Comparison of ENCODE assay signal across 22 mouse cellular contexts in genomic region chr15:40005096-40005495, GRCm38 (mm10).
A peak's percentile ranks its signal among the peaks of the same experiment; 100 is the strongest.
DNase-seq lines count a peak whose midpoint lies in the region; ATAC-seq and TF ChIP-seq lines count a peak whose summit lies in the region.
"Had no signal": no experiment of that assay in that cellular context is flagged by ENCODE, and none has a peak within 500 bp of the region (broad histone marks: within the 10 kb centered on the region; RNA-seq: fewer than 3 reads in every experiment).

No protein-coding gene starts in this region.

- 0 out of 2 replicates have a peak, but pooled peaks have one; percentile 41 for ATAC-seq in embryonic facial prominence, embryonic 14.5 days (ENCODE audit: low read depth)
- peak; percentile 60; the same call in 1 of the 2 replicates for ATAC-seq in kidney, embryonic 14.5 days (ENCODE audit: low FRiP score, low TSS enrichment)
- ATAC-seq in limb, embryonic 14.5 days (ENCODE audit: low FRiP score, low read depth) = no peak
- ATAC-seq: CD4-positive, CD25-positive, alpha-beta regulatory T cell, adult 4 months; forebrain, embryonic 13.5 days had no signal

- no peaks in the 10 kb centered on the region for H3K4me1 ChIP-seq in embryonic facial prominence, embryonic 14.5 days (ENCODE audit: control insufficient read depth, insufficient read depth, low read length)
- H3K4me1 ChIP-seq in embryonic facial prominence, embryonic 10.5 days = peaks cover 5% of the 10 kb centered on the region; the same call in 1 of the 2 replicates
- peaks cover 5% of the 10 kb centered on the region; the same call in 1 of the 2 replicates for H3K4me1 ChIP-seq in kidney, embryonic 14.5 days (ENCODE audit: control insufficient read depth, insufficient read depth, low read length)
- H3K4me1 ChIP-seq in limb, embryonic 14.5 days (ENCODE audit: control insufficient read depth, insufficient read depth, low read length) = no peaks in the 10 kb centered on the region
- peaks cover 16% of the 10 kb centered on the region for H3K4me1 ChIP-seq in limb, embryonic 10.5 days
- H3K4me1 ChIP-seq: forebrain, embryonic 13.5 days had no signal

- H3K36me3 ChIP-seq in embryonic facial prominence, embryonic 14.5 days (ENCODE audit: control insufficient read depth, insufficient read depth, low read length) = no peaks in the 10 kb centered on the region
- no peaks in the 10 kb centered on the region for H3K36me3 ChIP-seq in embryonic facial prominence, embryonic 10.5 days (replicated peaks)
- H3K36me3 ChIP-seq in kidney, embryonic 14.5 days (ENCODE audit: control insufficient read depth, insufficient read depth, low read length) = no peaks in the 10 kb centered on the region
- H3K36me3 ChIP-seq in limb, embryonic 14.5 days (ENCODE audit: control insufficient read depth, insufficient read depth, low read length) = no peaks in the 10 kb centered on the region
- H3K36me3 ChIP-seq in limb, embryonic 10.5 days = no peaks in the 10 kb centered on the region
- H3K36me3 ChIP-seq: embryonic facial prominence, embryonic 12.5 days; G1E; heart, embryonic 12.5 days; hindbrain, embryonic 10.5 days had no signal

- peak; percentile 61 for DNase-seq in embryonic facial prominence, embryonic 14.5 days (ENCODE audit: low spot score)
- DNase-seq in embryonic facial prominence, embryonic 10.5 days (ENCODE audit: low spot score) = no peak
- DNase-seq in kidney, postnatal 14 days = no peak
- peak; percentile 3 for DNase-seq in limb, embryonic 14.5 days (ENCODE audit: low spot score)
- no peak for DNase-seq in limb, embryonic 10.5 days (ENCODE audit: low spot score)
- peak; percentile 36 for DNase-seq in brain, embryonic 14.5 days (ENCODE audit: low read depth)
- DNase-seq: adrenal gland, adult 8-10 months; adrenal gland, postnatal 36 days; B cell, adult 2 months; cerebellum, adult 11 months; cerebellum, adult 8-10 months; cerebellum, postnatal 14 days; embryo, embryonic 11 days; gastrocnemius, adult 2 months; gastrocnemius, postnatal 25 days had no signal

- no peak overlapping the region for H3K4me2 ChIP-seq in embryonic facial prominence, embryonic 14.5 days (ENCODE audit: low read depth, low read length)
- H3K4me2 ChIP-seq in kidney, embryonic 14.5 days (replicated peaks; ENCODE audit: low read depth, low read length) = no peak overlapping the region
- H3K4me2 ChIP-seq in limb, embryonic 14.5 days (replicated peaks; ENCODE audit: low read depth, low read length, severe bottlenecking) = no peak overlapping the region
- H3K4me2 ChIP-seq: embryonic facial prominence, embryonic 12.5 days; forebrain, embryonic 13.5 days; heart, embryonic 12.5 days had no signal

- no peak for TF ChIP-seq CTCF in brain, embryonic 14.5 days (IDR thresholded peaks at IDR 0.05; ENCODE audit: borderline replicate concordance, extremely low read depth, insufficient read depth, insufficient read length)

- WGBS in embryonic facial prominence, embryonic 14.5 days = 65% methylated on average over 16 of the region's 16 CpGs
- 87% methylated on average over 16 of the region's 16 CpGs for WGBS in embryonic facial prominence, embryonic 10.5 days
- 57% methylated on average over 16 of the region's 16 CpGs for WGBS in kidney, embryonic 14.5 days
- WGBS in limb, embryonic 14.5 days = 69% methylated on average over 16 of the region's 16 CpGs
- 91% methylated on average over 16 of the region's 16 CpGs for WGBS in limb, embryonic 10.5 days

- no peak overlapping the region for H3K27ac ChIP-seq in embryonic facial prominence, embryonic 14.5 days (replicated peaks; ENCODE audit: low read depth, low read length)
- no peak overlapping the region for H3K27ac ChIP-seq in embryonic facial prominence, embryonic 10.5 days (replicated peaks)
- H3K27ac ChIP-seq in kidney, embryonic 14.5 days (ENCODE audit: low read depth, low read length) = no peak overlapping the region
- H3K27ac ChIP-seq in limb, embryonic 14.5 days (replicated peaks; ENCODE audit: low read depth, low read length) = no peak overlapping the region
- no peak overlapping the region for H3K27ac ChIP-seq in limb, embryonic 10.5 days
- H3K27ac ChIP-seq: embryonic facial prominence, embryonic 12.5 days; forebrain, embryonic 13.5 days; gastrocnemius, adult 2 months; hindbrain, embryonic 10.5 days had no signal

- no peaks in the 10 kb centered on the region for H3K9me3 ChIP-seq in embryonic facial prominence, embryonic 14.5 days (ENCODE audit: control insufficient read depth, low read length)
- H3K9me3 ChIP-seq in embryonic facial prominence, embryonic 10.5 days = no peaks in the 10 kb centered on the region
- no peaks in the 10 kb centered on the region for H3K9me3 ChIP-seq in kidney, embryonic 14.5 days (ENCODE audit: control insufficient read depth, low read length)
- H3K9me3 ChIP-seq in limb, embryonic 14.5 days (ENCODE audit: control insufficient read depth, low read length) = no peaks in the 10 kb centered on the region
- no peaks in the 10 kb centered on the region for H3K9me3 ChIP-seq in limb, embryonic 10.5 days (replicated peaks)
- H3K9me3 ChIP-seq: embryonic facial prominence, embryonic 12.5 days; forebrain, embryonic 13.5 days; G1E; heart, embryonic 12.5 days; hindbrain, embryonic 10.5 days had no signal

- no peak for TF ChIP-seq POLR2A in limb, embryonic 14.5 days (IDR thresholded peaks at IDR 0.05; ENCODE audit: borderline replicate concordance, extremely low read depth, insufficient read depth, insufficient read length)
- TF ChIP-seq POLR2A in brain, embryonic 14.5 days (IDR thresholded peaks at IDR 0.05; ENCODE audit: borderline replicate concordance, extremely low read depth, insufficient read depth, insufficient read length, poor library complexity, severe bottlenecking) = no peak

- no peak overlapping the region for H3K4me3 ChIP-seq in embryonic facial prominence, embryonic 14.5 days (ENCODE audit: low read depth, low read length)
- H3K4me3 ChIP-seq in embryonic facial prominence, embryonic 10.5 days = no peak overlapping the region
- H3K4me3 ChIP-seq in kidney, embryonic 14.5 days (ENCODE audit: low read length) = no peak overlapping the region
- H3K4me3 ChIP-seq in limb, embryonic 14.5 days (replicated peaks; ENCODE audit: low read length) = no peak overlapping the region
- H3K4me3 ChIP-seq in limb, embryonic 10.5 days = no peak overlapping the region
- H3K4me3 ChIP-seq: embryonic facial prominence, embryonic 12.5 days; forebrain, embryonic 13.5 days; gastrocnemius, adult 2 months; heart, embryonic 12.5 days; hindbrain, embryonic 10.5 days had no signal

- no peak overlapping the region for H3K9ac ChIP-seq in embryonic facial prominence, embryonic 14.5 days (ENCODE audit: low read depth, low read length)
- no peak overlapping the region for H3K9ac ChIP-seq in kidney, embryonic 14.5 days (ENCODE audit: low read depth, low read length)
- no peak overlapping the region for H3K9ac ChIP-seq in limb, embryonic 14.5 days (ENCODE audit: low read depth, low read length, severe bottlenecking)
- H3K9ac ChIP-seq: embryonic facial prominence, embryonic 12.5 days; forebrain, embryonic 13.5 days; heart, embryonic 12.5 days had no signal

- no peaks in the 10 kb centered on the region for H3K27me3 ChIP-seq in embryonic facial prominence, embryonic 14.5 days (replicated peaks; ENCODE audit: control insufficient read depth, insufficient read depth, low read length)
- no peaks in the 10 kb centered on the region for H3K27me3 ChIP-seq in embryonic facial prominence, embryonic 10.5 days (replicated peaks; ENCODE audit: low read depth, poor library complexity, severe bottlenecking)
- no peaks in the 10 kb centered on the region for H3K27me3 ChIP-seq in kidney, embryonic 14.5 days (ENCODE audit: control insufficient read depth, insufficient read depth, low read length)
- no peaks in the 10 kb centered on the region for H3K27me3 ChIP-seq in limb, embryonic 14.5 days (ENCODE audit: control insufficient read depth, insufficient read depth, low read length)
- H3K27me3 ChIP-seq in limb, embryonic 10.5 days (ENCODE audit: low read depth, poor library complexity, severe bottlenecking) = no peaks in the 10 kb centered on the region
- H3K27me3 ChIP-seq: embryonic facial prominence, embryonic 12.5 days; forebrain, embryonic 13.5 days; heart, embryonic 12.5 days had no signal

Comparison
In these comparisons a context has a peak if more than half of its experiments do, and no peak if none do; other contexts are left out.
1. DNase-seq: peak in embryonic facial prominence, embryonic 14.5 days (single experiment), limb, embryonic 14.5 days (single experiment) and brain, embryonic 14.5 days (single experiment); none in embryonic facial prominence, embryonic 10.5 days (single experiment), kidney, postnatal 14 days (single experiment) and limb, embryonic 10.5 days (single experiment).